In the genomic region with DNA sequence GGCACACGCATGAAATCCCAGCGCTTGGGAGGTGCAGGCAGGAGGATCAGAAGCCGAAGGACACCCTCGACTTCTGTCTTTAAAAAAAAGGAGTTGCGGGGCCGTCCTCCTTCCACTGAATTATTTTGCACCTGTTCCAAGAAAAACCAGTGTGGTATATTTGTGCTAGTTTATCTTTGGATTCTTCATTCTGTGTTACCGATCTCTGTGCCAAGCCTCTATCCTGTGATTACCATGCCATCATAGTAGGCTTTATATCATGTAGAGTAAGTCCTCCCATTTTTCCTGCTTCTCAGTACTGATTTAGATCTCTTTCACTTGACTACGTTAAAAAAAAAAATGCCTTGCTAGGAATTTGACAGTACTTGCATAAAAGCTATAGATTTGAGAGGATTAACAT, we compare ENCODE assay signal across 24 mouse cellular contexts. TPM values are rescaled to one million over a fixed set of nuclear protein-coding genes. Genes with fewer than 3 reads are reported as not detected.
DNase-seq lines count a peak whose midpoint lies in the region; ATAC-seq lines count a peak whose summit lies in the region.
"Had no signal": no experiment of that assay in that cellular context is flagged by ENCODE, and none has a peak within 500 bp of the region (broad histone marks: within the 10 kb centered on the region; RNA-seq: fewer than 3 reads in every experiment).

No protein-coding gene starts in this region.

- ATAC-seq in frontal cortex, adult (ENCODE audit: low TSS enrichment) = peak; percentile 59
- ATAC-seq: activated CD4-positive, CD25-positive, alpha-beta regulatory T cell, adult 4 months; CD4-positive, CD25-positive, alpha-beta regulatory T cell, adult 4 months; Patski had no signal

- no peak for DNase-seq in frontal cortex, adult 2 months (ENCODE audit: extremely low spot score in 1 of 2, low spot score in 1 of 2)
- peak; percentile 24 for DNase-seq in brain, adult 2 months (ENCODE audit: low read depth, low spot score)
- peak; percentile 35 for DNase-seq in telencephalon, adult 2 months (ENCODE audit: low read depth, low spot score)
- DNase-seq in c-Kit-positive CD71-positive TER-119-positive erythroid progenitor cells, embryonic 14.5 days (ENCODE audit: low spot score) = no peak
- DNase-seq in spleen, postnatal 4 days (ENCODE audit: low spot score in 2 of 2) = no peak
- DNase-seq: adrenal gland, adult 2 months; adrenal gland, adult 8-10 months; adrenal gland, postnatal 10 days; adrenal gland, postnatal 14 days; adrenal gland, postnatal 25 days; adrenal gland, postnatal 36 days; B cell, adult 2 months; cerebellum, adult 11 months; cerebellum, adult 11-12 months; cerebellum, adult 18-20 months; cerebellum, adult 2 months; cerebellum, adult 8-10 months had no signal

RNA-seq across cellular contexts. Expression of gene Gm14214, which starts 1.8 kb away (rescaled TPM):
- not detected in 2 replicates for polyA plus RNA-seq in frontal cortex, adult 2 months (2012; rRNA removed)
- polyA plus RNA-seq: adrenal gland, adult 2 months; brain, embryonic 14.5 days; C2C12; CD4-positive, CD25-positive, alpha-beta regulatory T cell, adult 4 months; cerebellum, adult 2 months; G1E; Patski had no signal

RNA-seq across cellular contexts. Expression of gene Raly, which starts 19.3 kb away (rescaled TPM):
- polyA plus RNA-seq in frontal cortex, adult 2 months (2012; rRNA removed) = 115 and 116 TPM in 2 replicates

RNA-seq across cellular contexts. Expression of gene a, which starts 19.6 kb away (rescaled TPM):
- 0.74 and 1.0 TPM in 2 replicates for polyA plus RNA-seq in frontal cortex, adult 2 months (2012; rRNA removed)
- polyA plus RNA-seq: activated CD4-positive, CD25-positive, alpha-beta regulatory T cell, adult 4 months; C2C12; CD4-positive, CD25-positive, alpha-beta regulatory T cell, adult 4 months; Patski had no signal

Comparison
In these comparisons a context has a peak if more than half of its experiments do, and no peak if none do; other contexts are left out.
1. DNase-seq: peak in brain, adult 2 months (single experiment) and telencephalon, adult 2 months (single experiment); none in frontal cortex, adult 2 months (0 of 2), c-Kit-positive CD71-positive TER-119-positive erythroid progenitor cells, embryonic 14.5 days (single experiment) and spleen, postnatal 4 days (0 of 2).